Mouse (Mus musculus) hindbrain, postnatal 0 days (tissue): ENCODE data around the gene Tbc1d23. TPM values are rescaled to one million over a fixed set of nuclear protein-coding genes. Genes with fewer than 3 reads are reported as not detected.
A peak's percentile ranks its signal among the peaks of the same experiment; 100 is the strongest.
"Not testable (repeated sequence)": the region's sequence is repeated elsewhere in the genome, so short reads cannot be mapped to it uniquely, and the experiment has no call there.

Experiments
- ATAC-seq: fragments of 200-750 bp; cut with Nextera tagmentation; 2 replicates; pipeline ENCODE4 v1.8.0; 2017; ENCODE audit warnings: mild to moderate bottlenecking, moderate TSS enrichment, moderate library complexity
- DNase-seq: peaks from one replicate; pipeline ENCODE4 v3.0.0-alpha.2; 2015; ENCODE audit warnings: low spot score
- H3K27ac ChIP-seq: fragments of 300-500 bp; sonication (generic); 2 replicates; pipeline ENCODE4 v1.5.1; 2014; ENCODE audit warnings: mild to moderate bottlenecking
- H3K27me3 ChIP-seq: fragments of 300-500 bp; sonication (generic); 2 replicates; pipeline ENCODE4 v1.6.1; 2014; ENCODE audit warnings: low read length, mixed read lengths; ENCODE audit not compliant: insufficient read depth
- H3K36me3 ChIP-seq: fragments of 300-500 bp; sonication (generic); 2 replicates; pipeline ENCODE4 v1.6.1; 2014; ENCODE audit warnings: low read length, mixed read lengths; ENCODE audit not compliant: insufficient read depth
- H3K4me1 ChIP-seq: fragments of 300-500 bp; sonication (generic); 2 replicates; pipeline ENCODE4 v1.6.1; 2014; ENCODE audit warnings: antibody characterized with exemption, low read length, mixed read lengths; ENCODE audit not compliant: insufficient read depth
- H3K4me2 ChIP-seq: fragments of 300-500 bp; sonication (generic); 2 replicates; pipeline ENCODE4 v1.6.1; 2014; ENCODE audit warnings: low read depth, mild to moderate bottlenecking, low read length, moderate library complexity, mixed read lengths
- H3K4me3 ChIP-seq: fragments of 300-500 bp; sonication (generic); 2 replicates; pipeline ENCODE4 v1.5.1; 2014; ENCODE audit warnings: low read length
- H3K9ac ChIP-seq: fragments of 300-500 bp; sonication (generic); replicated peaks from 2 replicates; pipeline ENCODE4 v1.6.1; 2014; ENCODE audit warnings: mild to moderate bottlenecking, low read length, moderate library complexity, mixed read lengths
- H3K9me3 ChIP-seq: fragments of 300-500 bp; sonication (generic); 2 replicates; pipeline ENCODE4 v1.6.1; 2016; ENCODE audit warnings: low read length, mixed read lengths
- CTCF ChIP-seq: IDR thresholded peaks from 2 replicates; pipeline ENCODE4 v1.5.1; 2016; ENCODE audit warnings: antibody characterized with exemption, control low read depth, low read depth
- WGBS: fragments of 180-500 bp; shearing (Covaris S2); extraction: QIAGEN DNeasy Blood & Tissue Kit; methylation state at CpG from one replicate; pipeline ENCODE4 v1.1.7; 2014; 5-methylcytosine and 5-hydroxymethylcytosine counted together
- polyA plus RNA-seq: library from polyadenylated mRNA; unstranded; fragments of >200 nt; fragmentation: Nextera tagmentation; extraction: Ambion mirVana; gene quantifications from 2 replicates; pipeline ENCODE4 v1.2.1, GENCODE M21; 2015
- total RNA-seq: library from RNA; depleted of rRNA; stranded (reverse); fragments of >200 nt; gene quantifications from 2 replicates; pipeline ENCODE4 v1.2.3, GENCODE M21; 2014

The Tbc1d23 gene
- total and polyA plus RNA-seq, 2 experiments from 2014 or later: 32.3 to 62.6 TPM

- no peak for DNase-seq
- Histone ChIP-seq H3K27me3 (no peaks in the 10 kb centered on the region), H3K4me1 (no peaks in the 10 kb centered on the region), H3K9ac (no peak overlapping the region), H3K36me3 (peaks cover 37% of the 10 kb centered on the region), H3K4me2 (no peak overlapping the region), H3K9me3 (no peaks in the 10 kb centered on the region), H3K27ac (no peak overlapping the region), H3K4me3 (no peak overlapping the region)
- no peak for ATAC-seq
- WGBS: 96% methylated on average over 4 of the region's 4 CpGs
- no peak for TF ChIP-seq CTCF
Measured at GRCm38 (mm10) chr16:57186618-57187017, 44.7 kb downstream of the Tbc1d23 start.

- 92% methylated on average over 5 of the region's 5 CpGs for WGBS
- Histone ChIP-seq H3K9me3 (no peaks in the 10 kb centered on the region), H3K27me3 (no peaks in the 10 kb centered on the region), H3K4me2 (no peak overlapping the region), H3K27ac (no peak overlapping the region), H3K9ac (no peak overlapping the region), H3K36me3 (peaks cover 43% of the 10 kb centered on the region), H3K4me3 (no peak overlapping the region), H3K4me1 (no peaks in the 10 kb centered on the region)
- no peak for ATAC-seq
- TF ChIP-seq CTCF: no peak
- no peak for DNase-seq
Measured at GRCm38 (mm10) chr16:57182037-57182436, 49.3 kb downstream of the Tbc1d23 start.

GRCm38 (mm10) chr16:57181180-57181579 is 50.1 kb downstream of the Tbc1d23 start:
- no peak for ATAC-seq
- no peak overlapping the region for H3K4me3 ChIP-seq
- 79% methylated on average over 11 of the region's 11 CpGs for WGBS

GRCm38 (mm10) chr16:57177664-57178063 is 53.6 kb downstream of the Tbc1d23 start:
- no peak for ATAC-seq
- H3K4me1 ChIP-seq: no peaks in the 10 kb centered on the region
- no peaks in the 10 kb centered on the region for H3K27me3 ChIP-seq
- H3K27ac ChIP-seq: no peak overlapping the region
- peaks cover 28% of the 10 kb centered on the region for H3K36me3 ChIP-seq
- WGBS: 91% methylated on average over 10 of the region's 10 CpGs
- H3K9ac ChIP-seq: no peak overlapping the region
- no peak for TF ChIP-seq CTCF
- no peak overlapping the region for H3K4me3 ChIP-seq
- no peaks in the 10 kb centered on the region for H3K9me3 ChIP-seq
- H3K4me2 ChIP-seq: no peak overlapping the region
- no peak for DNase-seq

More at GRCm38 (mm10) chr16:57181180-57181579, 50.1 kb downstream of the Tbc1d23 start:
- no peaks in the 10 kb centered on the region for H3K27me3 ChIP-seq
- no peak overlapping the region for H3K9ac ChIP-seq
- H3K4me2 ChIP-seq: no peak overlapping the region
- H3K36me3 ChIP-seq: peaks cover 43% of the 10 kb centered on the region
- DNase-seq: no peak
- no peak overlapping the region for H3K27ac ChIP-seq
- H3K4me1 ChIP-seq: no peaks in the 10 kb centered on the region
- H3K9me3 ChIP-seq: no peaks in the 10 kb centered on the region
- no peak for TF ChIP-seq CTCF

GRCm38 (mm10) chr16:57177254-57177653 is 54.0 kb downstream of the Tbc1d23 start:
- Histone ChIP-seq H3K4me3 (no peak overlapping the region), H3K36me3 (peaks cover 28% of the 10 kb centered on the region), H3K4me1 (no peaks in the 10 kb centered on the region), H3K9me3 (no peaks in the 10 kb centered on the region), H3K9ac (no peak overlapping the region), H3K27me3 (no peaks in the 10 kb centered on the region), H3K27ac (no peak overlapping the region), H3K4me2 (no peak overlapping the region)
- TF ChIP-seq CTCF: peak; percentile 78
- 71% methylated on average over 2 of the region's 2 CpGs for WGBS
- ATAC-seq (0 out of 2 replicates have a peak, but pooled peaks have one; percentile 27), DNase-seq (peak; percentile 82)

- DNase-seq: no peak
- H3K36me3 ChIP-seq: peaks cover 22% of the 10 kb centered on the region
- no peaks in the 10 kb centered on the region for H3K27me3 ChIP-seq
- no peak overlapping the region for H3K4me2 ChIP-seq
- H3K9ac ChIP-seq: no peak overlapping the region
- ATAC-seq: no peak
- H3K4me3 ChIP-seq: no peak overlapping the region
- TF ChIP-seq CTCF: no peak
- H3K9me3 ChIP-seq: no peaks in the 10 kb centered on the region
- no peak overlapping the region for H3K27ac ChIP-seq
- WGBS: 88% methylated on average over 7 of the region's 7 CpGs
- no peaks in the 10 kb centered on the region for H3K4me1 ChIP-seq
Measured at GRCm38 (mm10) chr16:57176276-57176675, 55.0 kb downstream of the Tbc1d23 start.

- peaks cover 21% of the 10 kb centered on the region for H3K36me3 ChIP-seq
- WGBS: 77% methylated on average over 2 of the region's 2 CpGs
- no peak overlapping the region for H3K4me2 ChIP-seq
- H3K9me3 ChIP-seq: no peaks in the 10 kb centered on the region
- TF ChIP-seq CTCF: no peak
- DNase-seq (no peak), ATAC-seq (0 out of 2 replicates have a peak, but pooled peaks have one; percentile 27)
- H3K4me3 ChIP-seq: no peak overlapping the region
- no peaks in the 10 kb centered on the region for H3K27me3 ChIP-seq
- H3K4me1 ChIP-seq: no peaks in the 10 kb centered on the region
- no peak overlapping the region for H3K27ac ChIP-seq
- H3K9ac ChIP-seq: no peak overlapping the region
Measured at GRCm38 (mm10) chr16:57175751-57176150, 55.6 kb downstream of the Tbc1d23 start.

GRCm38 (mm10) chr16:57174480-57174879 is 56.8 kb downstream of the Tbc1d23 start:
- not testable (repeated sequence) for H3K27ac ChIP-seq, H3K4me1 ChIP-seq, H3K9ac ChIP-seq, ATAC-seq, H3K4me2 ChIP-seq, DNase-seq, H3K27me3 ChIP-seq, H3K4me3 ChIP-seq, H3K9me3 ChIP-seq
- peaks cover 21% of the 10 kb centered on the region for H3K36me3 ChIP-seq
